Mouse (Mus musculus) brain, embryonic 14.5 days (tissue): ENCODE results near the gene Smarcd3. TPM values are rescaled to one million over a fixed set of nuclear protein-coding genes. Genes with fewer than 3 reads are reported as not detected.

Experiments used
- DNase-seq: peaks from one replicate; pipeline ENCODE4 v3.0.0-alpha.2; 2011; ENCODE audit warnings: low read depth
- CTCF ChIP-seq: fragments of 200-500 bp; IDR thresholded peaks from 2 replicates; pipeline ENCODE4 v1.5.1; 2012; ENCODE audit warnings: inconsistent platforms, mild to moderate bottlenecking, moderate library complexity, borderline replicate concordance; ENCODE audit not compliant: insufficient read depth, insufficient read length; ENCODE audit errors: extremely low read depth
- POLR2A ChIP-seq: fragments of 200-500 bp; IDR thresholded peaks from 2 replicates; pipeline ENCODE4 v1.6.1; 2012; ENCODE audit warnings: mild to moderate bottlenecking, inconsistent platforms, borderline replicate concordance; ENCODE audit not compliant: poor library complexity, insufficient read depth, insufficient read length, severe bottlenecking; ENCODE audit errors: extremely low read depth
- polyA plus RNA-seq: library from polyadenylated mRNA; depleted of rRNA; stranded (reverse); fragments of >200 nt; gene quantifications from 2 replicates; pipeline ENCODE4 v1.2.3, GENCODE M21; 2012

Smarcd3 gene
- polyA plus RNA-seq, 1 experiment: 162 TPM

DNA sequence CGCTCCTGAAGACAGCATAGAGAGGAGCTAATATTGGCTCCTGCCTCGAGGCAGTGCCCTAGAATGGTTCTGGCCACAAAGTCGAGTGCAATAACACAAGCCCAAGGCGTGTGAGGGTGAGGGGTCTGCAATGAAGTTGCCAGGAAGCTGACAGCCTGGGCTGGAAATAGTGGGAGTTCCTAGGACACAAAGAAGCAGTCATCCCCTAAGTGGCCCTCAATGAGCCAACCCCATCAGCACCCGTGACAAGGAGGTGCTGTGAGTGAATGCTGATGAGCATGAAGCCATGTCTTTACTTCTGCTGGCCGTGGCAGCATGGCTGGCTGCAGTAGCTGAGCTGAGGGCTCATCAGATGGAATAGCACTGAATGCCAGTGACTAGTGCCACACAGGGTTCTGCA is 9.1 kb downstream of the Smarcd3 start:
- TF ChIP-seq POLR2A (no peak), CTCF (no peak)
- no peak for DNase-seq

DNA sequence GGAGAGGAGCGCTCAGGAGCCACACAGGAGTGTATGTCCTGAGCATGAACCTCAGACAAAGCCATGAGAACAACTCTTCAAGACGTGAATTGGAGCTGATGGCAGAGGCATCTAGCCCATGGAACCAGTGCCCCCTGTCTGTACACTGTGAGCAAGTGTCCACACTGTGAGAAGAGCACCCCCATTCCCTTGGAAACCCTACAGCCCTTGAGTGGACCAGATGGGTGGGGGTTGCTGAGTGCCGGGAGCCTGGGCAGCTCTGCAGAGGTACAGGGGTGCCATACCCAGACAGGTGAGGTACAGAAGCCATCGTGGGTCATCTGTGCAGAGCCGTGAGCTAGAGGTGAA is 11.9 kb downstream of the Smarcd3 start:
- TF ChIP-seq CTCF: no peak
- no peak for TF ChIP-seq POLR2A
- DNase-seq: no peak

DNA sequence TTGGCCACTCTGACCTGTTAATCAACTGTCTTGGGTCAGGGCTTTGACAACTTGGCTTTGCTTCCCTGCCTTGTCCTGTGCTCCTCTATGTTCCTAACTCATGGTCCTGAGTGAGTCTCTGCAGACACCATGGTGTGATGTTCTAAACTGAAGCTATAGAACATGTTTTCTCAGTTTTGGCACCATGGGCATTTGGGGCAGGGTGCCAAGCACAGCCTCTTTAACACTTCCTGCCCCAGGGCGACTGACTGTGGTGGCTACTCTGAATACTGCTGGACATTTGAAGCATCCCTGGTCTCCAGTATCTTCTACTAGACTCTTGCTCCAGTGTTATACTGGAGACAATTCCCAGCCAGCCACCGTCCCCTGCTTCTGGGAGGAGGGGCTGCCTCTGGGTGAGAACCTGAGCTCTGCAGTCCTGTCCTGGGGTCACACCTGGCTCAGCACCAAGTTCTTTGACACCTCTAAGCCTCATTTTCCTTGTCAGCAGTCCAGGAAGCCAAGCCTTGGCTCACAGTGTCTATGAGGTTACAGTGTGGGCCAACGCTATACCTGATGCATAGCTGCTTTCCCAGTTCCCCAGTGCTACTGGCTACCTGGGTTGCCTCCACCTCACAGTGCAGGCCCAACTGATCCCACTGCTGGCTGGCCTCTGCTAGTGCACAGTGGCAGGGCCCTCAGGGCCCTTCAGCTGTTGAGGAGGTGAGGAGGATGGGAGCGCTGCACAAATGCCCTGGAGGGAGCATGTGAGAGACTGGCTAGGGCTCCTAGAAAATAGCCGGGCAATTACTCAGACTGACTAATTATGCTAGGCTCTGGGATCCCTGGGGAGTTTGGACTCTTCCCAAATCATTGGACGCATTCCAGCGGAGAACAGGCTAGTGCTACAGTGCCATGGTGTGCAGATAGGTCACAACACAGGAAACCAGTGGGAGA is 12.6 kb downstream of the Smarcd3 start:
- DNase-seq: peak; percentile 92
- no peak for TF ChIP-seq POLR2A
- peak; percentile 13; the same call in 1 of the 2 replicates for TF ChIP-seq CTCF

DNA sequence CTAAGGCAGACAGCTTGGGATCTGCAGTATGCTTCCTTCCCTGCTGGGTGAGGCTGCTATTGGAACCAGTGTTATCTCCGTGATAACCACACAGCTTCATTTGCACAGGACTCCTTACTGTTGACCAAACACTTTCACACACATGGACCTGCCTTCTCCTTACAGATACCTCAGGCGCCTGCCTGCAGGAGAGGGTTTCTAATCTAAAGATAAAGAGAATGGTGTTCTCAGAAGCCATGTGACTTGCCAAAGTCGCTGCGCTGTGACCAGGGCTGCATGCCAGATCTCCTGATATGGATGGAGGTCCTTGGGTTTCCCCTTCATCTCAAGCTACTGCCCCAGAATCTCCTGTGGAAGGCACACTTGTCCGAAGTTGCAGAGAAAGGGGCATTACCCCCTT is 14.8 kb downstream of the Smarcd3 start:
- DNase-seq: no peak
- TF ChIP-seq CTCF (no peak), POLR2A (no peak)

DNA sequence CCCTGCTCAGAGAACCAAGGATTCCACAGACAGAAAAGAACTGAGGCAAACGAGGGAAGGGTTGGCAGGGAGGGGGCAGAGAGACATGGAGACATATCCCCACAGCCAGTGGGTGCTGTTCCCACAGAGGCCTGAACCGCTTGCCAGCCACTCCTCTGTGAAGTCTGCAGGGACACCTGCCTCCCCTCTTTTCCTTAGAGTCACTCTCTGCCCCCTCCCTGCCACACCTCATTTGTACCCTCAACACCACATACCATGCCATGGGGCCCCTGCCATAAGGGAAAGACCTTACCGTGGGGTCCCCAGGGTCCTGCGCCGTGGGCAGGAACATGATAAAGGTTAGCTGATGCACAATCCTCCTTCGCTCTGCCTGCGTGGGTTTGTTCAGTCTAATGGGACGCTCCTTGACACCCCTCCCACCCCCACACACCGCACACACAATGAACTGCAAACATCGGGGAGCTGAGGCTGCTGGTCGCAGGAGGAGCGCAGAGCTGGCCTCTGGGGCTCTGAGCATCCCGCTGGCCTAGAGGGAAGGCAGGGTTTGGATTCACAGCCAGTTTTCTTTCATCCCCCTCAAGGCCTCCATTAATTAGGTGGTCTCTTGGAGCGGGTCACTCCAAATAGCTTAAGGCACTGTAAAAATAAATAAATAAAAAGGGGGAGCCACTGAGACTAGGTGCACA is 18.1 kb downstream of the Smarcd3 start:
- DNase-seq: peak; percentile 65
- no peak for TF ChIP-seq CTCF
- TF ChIP-seq POLR2A: no peak

DNA sequence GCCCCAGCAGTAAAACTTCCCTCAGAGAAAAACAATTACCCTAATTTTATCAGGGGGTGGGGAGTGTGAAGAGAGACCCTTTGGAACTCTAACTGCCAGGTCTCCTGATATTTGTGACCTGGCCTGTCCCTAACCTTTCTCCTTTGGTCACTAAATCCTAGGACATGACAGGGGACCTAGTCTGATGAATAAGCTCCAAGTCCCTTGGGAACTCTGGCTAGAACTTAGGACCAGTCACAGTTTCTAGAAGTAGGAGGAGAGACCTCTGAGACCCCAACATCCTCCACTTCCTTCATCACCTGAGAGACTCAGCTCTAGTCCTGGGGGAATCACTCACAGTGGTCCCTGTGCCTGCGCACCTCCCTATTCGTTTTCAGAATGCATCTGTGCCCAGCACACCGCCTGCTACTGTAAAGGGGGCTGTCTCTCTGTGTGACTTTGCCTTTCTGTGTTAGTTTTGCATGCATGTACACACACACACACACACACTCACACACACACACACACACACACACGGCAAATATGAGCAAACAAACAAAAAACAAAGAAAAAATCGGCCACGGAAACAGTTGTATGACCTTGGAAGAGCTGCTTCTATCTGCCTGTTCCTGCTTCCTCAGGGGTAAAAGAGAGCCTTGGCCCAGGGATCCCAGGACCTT is 18.8 kb downstream of the Smarcd3 start:
- DNase-seq: peak; percentile 64
- TF ChIP-seq CTCF (no peak), POLR2A (peak; percentile 12; the same call in 1 of the 2 replicates)

DNA sequence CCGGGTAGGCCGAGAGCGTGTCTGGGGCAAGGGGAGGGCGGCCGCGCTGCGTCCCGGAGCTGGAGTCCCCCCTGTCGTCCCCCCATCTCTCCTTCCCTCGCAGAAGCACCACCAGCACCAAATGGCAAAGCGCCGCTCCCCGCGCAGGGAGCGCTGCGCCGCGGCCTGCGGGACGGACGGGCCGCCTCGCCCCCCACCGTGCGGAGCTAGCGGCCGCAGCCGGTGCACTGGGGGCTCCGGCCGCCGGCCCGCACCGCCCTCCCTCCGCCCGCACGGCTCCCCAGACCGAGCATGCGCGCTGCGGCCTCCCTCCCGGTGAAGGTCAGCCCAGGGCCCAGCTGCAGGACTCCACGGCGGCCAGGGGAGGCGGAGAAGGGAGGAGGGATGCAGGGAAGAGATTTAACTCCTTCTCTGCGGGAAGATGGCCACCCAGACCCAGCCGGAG is 19.5 kb downstream of the Smarcd3 start:
- TF ChIP-seq CTCF: peak; percentile 17; the same call in 1 of the 2 replicates
- TF ChIP-seq POLR2A: peak; percentile 85
- DNase-seq: peak; percentile 96

DNA sequence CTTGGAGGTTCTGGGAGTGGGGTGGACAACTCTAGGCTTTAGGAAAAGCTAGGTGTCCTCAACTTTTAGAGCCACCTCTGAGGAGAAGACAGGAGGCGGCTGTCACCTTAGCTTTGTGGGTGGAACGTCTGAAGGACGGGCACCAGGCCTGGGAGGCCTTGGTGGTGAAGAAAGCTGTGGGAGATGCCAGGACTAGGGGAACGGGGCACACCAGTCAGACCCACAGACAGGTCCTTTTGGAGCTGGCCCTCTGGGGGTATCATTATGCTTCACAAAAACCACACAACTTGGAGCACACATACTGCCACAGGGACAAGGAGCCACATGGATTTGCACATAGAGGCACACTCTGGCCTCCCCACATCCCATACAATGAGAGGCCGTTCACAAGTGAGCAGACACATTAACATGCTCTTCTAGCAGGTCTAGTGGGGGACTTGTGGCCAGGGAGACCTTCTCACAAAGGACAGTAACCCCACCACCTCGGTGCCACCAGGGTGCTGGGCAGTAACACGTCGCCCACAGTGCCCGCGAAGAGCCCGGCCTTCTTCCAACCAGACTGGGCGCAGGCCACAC is 20.0 kb downstream of the Smarcd3 start:
- no peak for TF ChIP-seq POLR2A
- TF ChIP-seq CTCF: no peak
- no peak for DNase-seq

DNA sequence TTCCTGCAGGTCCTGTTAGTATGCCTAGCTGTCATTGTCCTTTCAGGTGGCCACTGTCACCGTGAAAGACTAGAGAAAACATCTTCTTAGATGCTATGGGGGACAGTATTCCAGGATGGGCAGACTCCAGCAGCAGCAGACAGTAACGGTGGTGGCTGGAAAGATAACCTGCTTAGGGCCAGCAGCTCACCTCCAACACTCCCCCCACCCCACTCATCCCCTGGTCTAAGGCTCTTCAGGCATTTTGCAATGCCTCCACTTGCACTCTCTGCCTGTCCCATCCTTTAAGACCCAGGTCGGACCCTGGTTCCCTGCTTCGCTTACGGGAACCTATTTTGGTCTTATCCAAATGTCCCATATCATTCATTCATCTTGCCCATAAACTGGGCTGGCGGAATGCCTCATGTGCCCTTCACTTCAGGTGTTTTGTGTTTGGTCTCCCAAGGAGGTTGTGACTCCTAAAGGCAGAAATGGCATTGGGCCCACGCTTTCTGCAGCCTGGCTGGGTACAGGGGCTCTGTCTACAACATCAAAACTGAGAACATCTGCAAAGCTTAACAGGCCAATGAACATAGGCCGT is 20.7 kb downstream of the Smarcd3 start:
- no peak for DNase-seq
- no peak for TF ChIP-seq POLR2A
- TF ChIP-seq CTCF: no peak

DNA sequence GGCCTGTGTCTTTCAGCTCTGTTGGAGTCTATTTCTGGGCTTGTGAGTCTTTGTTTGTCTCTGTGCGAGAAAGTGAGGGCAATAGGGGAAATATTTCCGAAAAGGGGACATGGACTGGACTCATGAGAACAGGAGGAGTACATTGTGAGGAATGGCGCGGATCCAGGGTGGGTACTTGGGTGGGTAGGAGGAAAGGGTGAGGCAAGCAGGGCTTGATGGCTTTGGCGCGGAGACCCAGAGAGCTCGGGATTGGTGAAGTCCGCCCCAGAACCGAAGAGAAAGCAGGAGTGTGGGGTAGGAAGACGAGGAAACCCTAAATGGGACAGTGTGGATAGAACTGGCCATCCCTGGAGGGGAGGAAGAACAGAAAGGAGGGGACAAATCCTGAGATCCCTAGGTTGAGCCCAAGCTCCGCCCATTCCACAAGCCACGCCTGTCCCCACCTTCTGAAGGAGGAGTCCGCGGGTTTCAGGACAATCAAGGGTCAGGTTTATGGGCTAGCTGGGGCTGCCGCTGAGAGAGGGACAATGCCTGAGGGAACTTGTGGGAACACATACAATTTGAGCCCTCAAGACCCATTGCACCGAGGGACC is 21.4 kb downstream of the Smarcd3 start:
- DNase-seq: peak; percentile 94
- TF ChIP-seq CTCF: no peak
- TF ChIP-seq POLR2A: no peak

DNA sequence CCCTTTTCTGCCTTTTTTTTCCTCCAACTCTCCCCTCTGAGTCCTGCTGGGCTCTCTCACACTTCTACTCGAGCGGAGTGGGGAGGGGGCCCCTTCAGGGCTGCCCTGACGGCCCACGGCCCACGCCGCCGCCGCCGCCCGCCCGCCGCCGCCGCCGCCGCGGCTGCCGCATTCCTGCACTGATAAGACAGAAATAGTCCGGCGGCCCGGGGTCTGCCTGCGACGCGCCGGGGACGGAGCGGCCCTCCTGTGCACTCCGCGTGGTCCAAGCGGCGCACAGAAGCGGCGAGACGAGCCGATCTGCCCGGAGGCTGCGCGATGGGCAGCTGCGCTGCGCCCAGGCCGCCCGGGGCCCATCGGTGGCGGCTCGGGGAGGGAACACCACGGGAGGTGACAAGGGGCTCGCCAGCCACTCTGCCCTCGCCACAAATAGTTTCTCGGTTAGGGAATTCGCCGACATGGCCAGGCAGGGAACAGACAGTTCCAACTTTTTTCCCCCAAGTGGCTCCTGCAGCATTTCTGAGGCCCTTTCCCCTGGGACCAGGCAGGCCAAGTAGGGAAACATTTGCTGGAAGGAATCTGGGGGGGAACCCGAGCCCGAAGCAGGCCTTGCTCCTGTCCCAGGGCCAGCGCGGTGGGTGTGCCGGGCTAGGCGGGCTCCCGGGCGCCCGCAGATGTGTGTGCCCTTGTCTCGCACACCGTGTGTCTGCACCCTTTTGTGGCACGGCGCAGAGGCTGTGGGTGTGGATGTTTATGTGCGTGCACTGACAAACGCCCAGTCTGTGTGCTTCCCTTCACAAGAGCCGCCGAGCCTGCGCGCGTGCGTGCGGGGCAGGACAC is 22.1 kb downstream of the Smarcd3 start:
- peak; percentile 90 for DNase-seq
- TF ChIP-seq CTCF: no peak
- 0 out of 2 replicates have a peak, but pooled peaks have one; percentile 47 for TF ChIP-seq POLR2A
